Mouse (Mus musculus): Measurements from ENCODE around the gene Arl3. TPM values are rescaled to one million over a fixed set of nuclear protein-coding genes. Genes with fewer than 3 reads are reported as not detected.

Gene Arl3
- polyA plus RNA-seq, 1 experiment from 2014 or later, result 39.6 TPM

GRCm38 (mm10) chr19:46509736-46510135, 63.3 kb downstream of the Arl3 start:
- Histone ChIP-seq H3K9ac (ENCODE audit: low read length) (no peak overlapping the region), H3K9me3 (ENCODE audit: control insufficient read depth, low read length) (no peaks in the 10 kb centered on the region), H3K27ac (replicated peaks) (peak overlapping the region; percentile 100), H3K36me3 (ENCODE audit: control insufficient read depth, insufficient read depth, low read length) (peaks cover 30% of the 10 kb centered on the region), H3K4me2 (replicated peaks; ENCODE audit: low read depth) (peak overlapping the region; percentile 5; the same call in 1 of the 2 replicates), H3K4me3 (ENCODE audit: low read depth, low read length) (no peak overlapping the region), H3K27me3 (ENCODE audit: control insufficient read depth, insufficient read depth, low read length) (no peaks in the 10 kb centered on the region), H3K4me1 (replicated peaks; ENCODE audit: control insufficient read depth, insufficient read depth) (peaks cover 36% of the 10 kb centered on the region)
- no peak for DNase-seq (ENCODE audit: low spot score)
- no peak for ATAC-seq (ENCODE audit: low FRiP score, low TSS enrichment)
- no peak for TF ChIP-seq CTCF (IDR thresholded peaks at IDR 0.05; ENCODE audit: low read depth)
- no peak for TF ChIP-seq EP300 (optimal IDR thresholded peaks at IDR 0.05)
- WGBS, result 59% methylated on average over 4 of the region's 4 CpGs

- 50% methylated on average over 3 of the region's 3 CpGs for WGBS
- Histone ChIP-seq H3K27ac (replicated peaks) (peak overlapping the region; percentile 100), H3K9me3 (ENCODE audit: control insufficient read depth, low read length) (no peaks in the 10 kb centered on the region), H3K9ac (ENCODE audit: low read length) (0 out of 2 replicates have a peak overlapping the region, but pooled peaks have one; percentile 18), H3K36me3 (ENCODE audit: control insufficient read depth, insufficient read depth, low read length) (peaks cover 25% of the 10 kb centered on the region), H3K27me3 (ENCODE audit: control insufficient read depth, insufficient read depth, low read length) (no peaks in the 10 kb centered on the region), H3K4me3 (ENCODE audit: low read depth, low read length) (no peak overlapping the region), H3K4me2 (replicated peaks; ENCODE audit: low read depth) (0 out of 2 replicates have a peak overlapping the region, but pooled peaks have one; percentile 23), H3K4me1 (replicated peaks; ENCODE audit: control insufficient read depth, insufficient read depth) (peaks cover 37% of the 10 kb centered on the region)
- TF ChIP-seq CTCF (IDR thresholded peaks at IDR 0.05; ENCODE audit: low read depth) (no peak), EP300 (optimal IDR thresholded peaks at IDR 0.05) (no peak)
- ATAC-seq (ENCODE audit: low FRiP score, low TSS enrichment), result peak; percentile 81
- DNase-seq (ENCODE audit: low spot score), result peak; percentile 73
Observed at GRCm38 (mm10) chr19:46509202-46509601, 63.8 kb downstream of the Arl3 start.

- Histone ChIP-seq H3K27ac (replicated peaks) (peak overlapping the region; percentile 100), H3K9me3 (ENCODE audit: control insufficient read depth, low read length) (no peaks in the 10 kb centered on the region), H3K9ac (ENCODE audit: low read length) (peak overlapping the region; percentile 18; the same call in 1 of the 2 replicates), H3K4me1 (replicated peaks; ENCODE audit: control insufficient read depth, insufficient read depth) (peaks cover 37% of the 10 kb centered on the region), H3K27me3 (ENCODE audit: control insufficient read depth, insufficient read depth, low read length) (no peaks in the 10 kb centered on the region), H3K4me3 (ENCODE audit: low read depth, low read length) (no peak overlapping the region), H3K36me3 (ENCODE audit: control insufficient read depth, insufficient read depth, low read length) (peaks cover 21% of the 10 kb centered on the region), H3K4me2 (replicated peaks; ENCODE audit: low read depth) (0 out of 2 replicates have a peak overlapping the region, but pooled peaks have one; percentile 23)
- WGBS, result 52% methylated on average over 3 of the region's 3 CpGs
- no peak for TF ChIP-seq CTCF (IDR thresholded peaks at IDR 0.05; ENCODE audit: low read depth)
- no peak for TF ChIP-seq EP300 (optimal IDR thresholded peaks at IDR 0.05)
- ATAC-seq (ENCODE audit: low FRiP score, low TSS enrichment) (no peak), DNase-seq (ENCODE audit: low spot score) (peak; percentile 30)
Observed at GRCm38 (mm10) chr19:46508738-46509137, 64.3 kb downstream of the Arl3 start.

GRCm38 (mm10) chr19:46507806-46508205, 65.2 kb downstream of the Arl3 start:
- ATAC-seq (ENCODE audit: low FRiP score, low TSS enrichment) (no peak), DNase-seq (ENCODE audit: low spot score) (peak; percentile 23)
- WGBS, result 38% methylated on average over 1 of the region's 1 CpGs
- peaks cover 37% of the 10 kb centered on the region for H3K4me1 ChIP-seq (replicated peaks; ENCODE audit: control insufficient read depth, insufficient read depth)
- no peak for TF ChIP-seq CTCF (IDR thresholded peaks at IDR 0.05; ENCODE audit: low read depth)
- TF ChIP-seq EP300 (optimal IDR thresholded peaks at IDR 0.05), result no peak
- no peak overlapping the region for H3K4me2 ChIP-seq (replicated peaks; ENCODE audit: low read depth)
- peak overlapping the region; percentile 14; the same call in 1 of the 2 replicates for H3K9ac ChIP-seq (ENCODE audit: low read length)
- peaks cover 17% of the 10 kb centered on the region for H3K36me3 ChIP-seq (ENCODE audit: control insufficient read depth, insufficient read depth, low read length)
- H3K9me3 ChIP-seq (ENCODE audit: control insufficient read depth, low read length), result no peaks in the 10 kb centered on the region
- peak overlapping the region; percentile 100 for H3K27ac ChIP-seq (replicated peaks)
- H3K27me3 ChIP-seq (ENCODE audit: control insufficient read depth, insufficient read depth, low read length), result no peaks in the 10 kb centered on the region
- H3K4me3 ChIP-seq (ENCODE audit: low read depth, low read length), result no peak overlapping the region

GRCm38 (mm10) chr19:46507181-46507581, 65.8 kb downstream of the Arl3 start:
- peak overlapping the region; percentile 51 for H3K9ac ChIP-seq (ENCODE audit: low read length)
- peak; percentile 25 for DNase-seq (ENCODE audit: low spot score)
- H3K4me2 ChIP-seq (replicated peaks; ENCODE audit: low read depth), result peak overlapping the region; percentile 23; the same call in 1 of the 2 replicates
- TF ChIP-seq CTCF (IDR thresholded peaks at IDR 0.05; ENCODE audit: low read depth), result no peak
- TF ChIP-seq EP300 (optimal IDR thresholded peaks at IDR 0.05), result no peak
- H3K4me1 ChIP-seq (replicated peaks; ENCODE audit: control insufficient read depth, insufficient read depth), result peaks cover 37% of the 10 kb centered on the region
- 71% methylated on average over 8 of the region's 8 CpGs for WGBS
- no peaks in the 10 kb centered on the region for H3K27me3 ChIP-seq (ENCODE audit: control insufficient read depth, insufficient read depth, low read length)
- peak overlapping the region; percentile 100 for H3K27ac ChIP-seq (replicated peaks)
- H3K36me3 ChIP-seq (ENCODE audit: control insufficient read depth, insufficient read depth, low read length), result peaks cover 12% of the 10 kb centered on the region
- no peaks in the 10 kb centered on the region for H3K9me3 ChIP-seq (ENCODE audit: control insufficient read depth, low read length)
- ATAC-seq (ENCODE audit: low FRiP score, low TSS enrichment), result no peak
- H3K4me3 ChIP-seq (ENCODE audit: low read depth, low read length), result no peak overlapping the region

GRCm38 (mm10) chr19:46506372-46506717, 66.7 kb downstream of the Arl3 start:
- H3K4me1 ChIP-seq (replicated peaks; ENCODE audit: control insufficient read depth, insufficient read depth), result peaks cover 37% of the 10 kb centered on the region
- no peaks in the 10 kb centered on the region for H3K9me3 ChIP-seq (ENCODE audit: control insufficient read depth, low read length)
- H3K36me3 ChIP-seq (ENCODE audit: control insufficient read depth, insufficient read depth, low read length), result peaks cover 12% of the 10 kb centered on the region
- peak overlapping the region; percentile 51 for H3K9ac ChIP-seq (ENCODE audit: low read length)
- H3K4me2 ChIP-seq (replicated peaks; ENCODE audit: low read depth), result peak overlapping the region; percentile 91
- no peak for ATAC-seq (ENCODE audit: low FRiP score, low TSS enrichment)
- TF ChIP-seq EP300 (optimal IDR thresholded peaks at IDR 0.05), result no peak
- TF ChIP-seq CTCF (IDR thresholded peaks at IDR 0.05; ENCODE audit: low read depth), result no peak
- no peaks in the 10 kb centered on the region for H3K27me3 ChIP-seq (ENCODE audit: control insufficient read depth, insufficient read depth, low read length)
- 0 out of 2 replicates have a peak overlapping the region, but pooled peaks have one; percentile 8 for H3K4me3 ChIP-seq (ENCODE audit: low read depth, low read length)
- DNase-seq (ENCODE audit: low spot score), result no peak
- peak overlapping the region; percentile 100 for H3K27ac ChIP-seq (replicated peaks)
- WGBS, result 26% methylated on average over 3 of the region's 3 CpGs

All from stomach, postnatal 0 days (tissue).